Mouse (Mus musculus) liver, adult 2 months (tissue): ENCODE measurements around the gene Trub2. TPM values are rescaled to one million over a fixed set of nuclear protein-coding genes. Genes with fewer than 3 reads are reported as not detected.

Experiments used
- DNase-seq: peaks from one replicate; pipeline ENCODE4 v3.0.0-alpha.2; 2011; ENCODE audit warnings: low read depth, low spot score; ENCODE audit errors: extremely low read depth
- H3K27ac ChIP-seq: fragments of 200-500 bp; replicated peaks from 2 replicates; pipeline ENCODE4 v1.5.1; 2012; ENCODE audit warnings: low read depth, mild to moderate bottlenecking, control low read depth, inconsistent platforms, low read length; ENCODE audit not compliant: insufficient read depth
- H3K27me3 ChIP-seq: fragments of 200-500 bp; 2 replicates; pipeline ENCODE4 v1.6.1; 2012; ENCODE audit warnings: mild to moderate bottlenecking, moderate library complexity, low read length, inconsistent platforms; ENCODE audit not compliant: control insufficient read depth, insufficient read depth
- H3K36me3 ChIP-seq: fragments of 200-500 bp; 2 replicates; pipeline ENCODE4 v1.6.1; 2012; ENCODE audit warnings: low read length, inconsistent platforms; ENCODE audit not compliant: control insufficient read depth, insufficient read depth
- H3K4me1 ChIP-seq: fragments of 200-500 bp; 2 replicates; pipeline ENCODE4 v1.6.1; 2011; ENCODE audit warnings: low read length; ENCODE audit not compliant: control insufficient read depth, insufficient read depth
- H3K4me3 ChIP-seq: fragments of 200-500 bp; 2 replicates; pipeline ENCODE4 v1.5.1; 2011; ENCODE audit warnings: low read depth, mild to moderate bottlenecking, control low read depth, low read length, moderate library complexity; ENCODE audit not compliant: insufficient read depth
- H3K79me2 ChIP-seq: fragments of 200-500 bp; 2 replicates; pipeline ENCODE4 v1.6.1; 2012; ENCODE audit warnings: inconsistent platforms, mild to moderate bottlenecking, low read length, moderate library complexity; ENCODE audit not compliant: control insufficient read depth, insufficient read depth
- H3K9ac ChIP-seq: fragments of 200-500 bp; 2 replicates; pipeline ENCODE4 v1.6.1; 2012; ENCODE audit warnings: low read depth, mild to moderate bottlenecking, control low read depth, inconsistent platforms, low read length
- CTCF ChIP-seq: fragments of 200-500 bp; IDR thresholded peaks from 2 replicates; pipeline ENCODE4 v1.5.1; 2011; ENCODE audit warnings: low read depth, low read length, control low read depth
- POLR2A ChIP-seq: fragments of 200-500 bp; IDR thresholded peaks from 2 replicates; pipeline ENCODE4 v1.6.1; 2011; ENCODE audit warnings: low read length, control low read depth; ENCODE audit not compliant: insufficient read depth; ENCODE audit errors: extremely low read depth
- WGBS: fragments of 180-500 bp; shearing (Covaris S2); methylation state at CpG from one replicate; pipeline ENCODE4 v1.1.7; 2018; 5-methylcytosine and 5-hydroxymethylcytosine counted together
- polyA plus RNA-seq: library from polyadenylated mRNA; depleted of rRNA; stranded (reverse); fragments of >200 nt; gene quantifications from 2 replicates; pipeline ENCODE4 v1.2.3, GENCODE M21; 2012
- total RNA-seq: library from RNA; depleted of rRNA; stranded (reverse); fragments of >200 nt; gene quantifications from 2 replicates; pipeline ENCODE4 v1.2.3, GENCODE M21; 2014

Trub2 gene
- total and polyA plus RNA-seq, 2 experiments: 10.2 to 19.7 TPM

DNA sequence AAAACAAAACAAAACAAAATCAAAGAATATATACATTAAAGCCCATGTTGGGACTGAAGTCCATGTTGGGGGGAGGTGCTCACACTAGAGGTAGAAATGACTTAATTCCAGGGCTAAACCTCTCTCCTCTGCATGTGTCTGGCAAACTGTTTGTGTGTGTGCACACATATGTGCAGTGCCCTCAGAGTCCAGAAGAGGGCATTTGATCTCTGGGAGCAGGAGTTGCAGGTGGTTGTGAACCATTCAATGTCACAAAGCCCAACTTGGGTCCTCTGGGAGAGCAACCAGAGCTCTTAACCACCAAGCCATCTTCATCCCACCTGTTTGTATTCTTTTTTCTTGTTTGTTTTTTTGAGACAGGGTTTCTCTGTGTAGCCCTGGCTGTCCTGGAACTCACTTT is 18.1 kb downstream of the Trub2 start:
- TF ChIP-seq POLR2A (no peak), CTCF (no peak; the same call in 1 of the 2 replicates)
- no peak overlapping the region for H3K27ac ChIP-seq
- peaks cover 10% of the 10 kb centered on the region for H3K4me1 ChIP-seq
- no peak overlapping the region for H3K4me3 ChIP-seq
- no peaks in the 10 kb centered on the region for H3K36me3 ChIP-seq
- H3K9ac ChIP-seq: no peak overlapping the region
- no peaks in the 10 kb centered on the region for H3K27me3 ChIP-seq
- no peaks in the 10 kb centered on the region for H3K79me2 ChIP-seq
- DNase-seq: no peak

DNA sequence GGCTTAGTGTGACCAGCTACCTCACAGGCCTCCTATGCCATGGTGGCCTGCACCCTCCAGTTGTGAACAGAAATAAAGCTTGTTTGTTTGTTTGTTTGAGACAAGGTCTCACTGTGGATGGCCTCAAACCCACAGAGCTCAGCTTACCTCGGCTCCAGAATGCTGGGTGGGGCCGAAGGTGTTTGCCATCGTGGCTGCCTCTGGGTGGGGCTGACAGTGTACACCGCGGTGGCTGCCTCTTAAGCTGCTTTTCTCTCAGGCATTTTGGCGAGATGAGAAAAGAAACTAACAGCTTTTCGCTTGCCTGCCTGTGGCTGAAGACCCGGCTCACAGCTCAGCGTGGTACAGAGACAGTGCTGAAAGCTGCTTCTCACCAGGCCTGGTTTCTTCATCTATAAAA is 19.4 kb downstream of the Trub2 start:
- no peak for DNase-seq
- Histone ChIP-seq H3K79me2 (no peaks in the 10 kb centered on the region), H3K4me3 (no peak overlapping the region), H3K4me1 (peaks cover 10% of the 10 kb centered on the region), H3K27ac (no peak overlapping the region), H3K9ac (no peak overlapping the region), H3K36me3 (no peaks in the 10 kb centered on the region), H3K27me3 (no peaks in the 10 kb centered on the region)
- WGBS: 61% methylated on average over 9 of the region's 9 CpGs
- TF ChIP-seq CTCF: no peak
- no peak for TF ChIP-seq POLR2A

DNA sequence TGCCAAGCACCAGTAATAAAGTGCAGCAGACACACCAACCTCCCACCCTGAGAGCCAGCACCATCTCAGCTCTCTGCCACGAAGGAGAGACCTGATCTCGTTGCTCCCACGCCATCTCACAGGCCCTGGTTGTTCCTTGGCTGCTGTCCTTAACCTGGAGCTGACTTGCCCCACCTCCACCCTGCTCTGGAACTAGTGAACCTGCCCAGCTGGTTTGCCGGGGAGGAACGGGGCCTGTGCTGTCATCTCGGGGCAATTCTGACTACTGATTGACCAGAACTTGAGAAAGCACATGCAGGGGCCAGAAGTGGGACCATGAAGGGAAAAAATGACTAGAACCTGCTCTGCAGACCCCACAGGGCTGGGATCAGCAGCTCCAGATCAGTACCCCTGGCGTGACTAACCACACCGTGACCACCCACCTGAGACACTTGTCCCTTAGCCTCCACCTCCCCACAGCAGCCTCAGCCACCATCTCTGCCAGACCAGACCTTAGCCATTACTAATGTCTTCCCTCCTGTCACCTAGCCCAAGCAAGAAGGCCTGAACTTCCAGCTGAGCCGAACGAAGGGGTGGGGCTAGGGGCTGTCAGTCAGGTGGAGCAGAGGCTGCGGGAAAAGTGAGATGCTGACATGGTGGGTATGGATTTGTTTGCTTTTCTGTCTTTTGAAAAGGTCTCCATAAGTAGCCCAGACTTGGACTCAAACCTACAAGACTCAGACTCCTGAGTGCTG is 20.2 kb downstream of the Trub2 start:
- Histone ChIP-seq H3K9ac (no peak overlapping the region), H3K79me2 (no peaks in the 10 kb centered on the region), H3K27ac (no peak overlapping the region), H3K27me3 (no peaks in the 10 kb centered on the region), H3K4me1 (peaks cover 10% of the 10 kb centered on the region), H3K36me3 (no peaks in the 10 kb centered on the region), H3K4me3 (no peak overlapping the region)
- 52% methylated on average over 11 of the region's 11 CpGs for WGBS
- DNase-seq: no peak
- TF ChIP-seq POLR2A: no peak
- TF ChIP-seq CTCF: no peak

DNA sequence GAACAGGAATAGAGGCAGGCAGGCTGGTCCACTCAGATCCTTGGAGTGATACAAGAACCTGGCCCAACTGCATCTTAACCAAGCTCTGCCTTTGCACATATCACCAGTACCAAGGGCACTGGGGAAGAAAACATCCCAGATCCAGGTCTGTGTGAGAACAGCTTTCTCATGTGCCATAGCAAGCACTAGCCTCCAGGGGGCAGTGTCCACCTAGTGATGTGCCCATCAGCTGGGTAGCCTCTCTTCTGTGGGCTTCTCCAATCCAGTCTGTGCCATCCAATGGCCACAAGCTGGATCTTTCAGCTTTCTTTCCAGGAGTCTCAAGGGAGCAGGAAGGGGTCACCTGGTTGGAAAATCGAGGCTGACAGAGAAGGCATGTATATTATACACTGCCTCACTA is 23.5 kb downstream of the Trub2 start:
- Histone ChIP-seq H3K9ac (no peak overlapping the region), H3K79me2 (no peaks in the 10 kb centered on the region), H3K4me3 (no peak overlapping the region), H3K36me3 (no peaks in the 10 kb centered on the region), H3K27ac (no peak overlapping the region), H3K27me3 (no peaks in the 10 kb centered on the region), H3K4me1 (no peaks in the 10 kb centered on the region)
- DNase-seq: peak; percentile 34
- TF ChIP-seq POLR2A: no peak
- peak; percentile 96 for TF ChIP-seq CTCF
- 0% methylated on average over 1 of the region's 1 CpGs for WGBS

DNA sequence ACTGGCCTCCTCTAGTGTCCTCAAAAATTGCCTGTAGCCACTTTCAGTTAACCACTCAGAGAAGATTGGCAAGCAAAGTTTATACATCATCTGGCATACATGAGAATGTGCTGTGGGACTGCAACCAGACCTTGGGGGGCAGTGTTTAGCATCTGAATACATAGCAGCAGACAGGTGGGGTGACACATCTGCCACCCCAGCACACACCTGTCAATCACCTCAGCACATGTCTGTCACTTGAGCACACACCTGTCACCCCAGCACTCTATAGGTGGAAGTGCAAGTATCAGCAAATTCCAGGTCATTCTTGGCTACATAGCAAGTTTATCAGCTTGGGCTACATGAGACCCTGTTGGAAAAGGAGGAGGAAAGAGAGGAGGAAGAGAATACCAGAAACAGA is 32.6 kb downstream of the Trub2 start:
- Histone ChIP-seq H3K36me3 (no peaks in the 10 kb centered on the region), H3K79me2 (no peaks in the 10 kb centered on the region), H3K27ac (no peak overlapping the region), H3K27me3 (no peaks in the 10 kb centered on the region), H3K4me3 (no peak overlapping the region), H3K9ac (no peak overlapping the region), H3K4me1 (peaks cover 7% of the 10 kb centered on the region; the same call in 1 of the 2 replicates)
- TF ChIP-seq CTCF (no peak), POLR2A (no peak)
- no peak for DNase-seq

DNA sequence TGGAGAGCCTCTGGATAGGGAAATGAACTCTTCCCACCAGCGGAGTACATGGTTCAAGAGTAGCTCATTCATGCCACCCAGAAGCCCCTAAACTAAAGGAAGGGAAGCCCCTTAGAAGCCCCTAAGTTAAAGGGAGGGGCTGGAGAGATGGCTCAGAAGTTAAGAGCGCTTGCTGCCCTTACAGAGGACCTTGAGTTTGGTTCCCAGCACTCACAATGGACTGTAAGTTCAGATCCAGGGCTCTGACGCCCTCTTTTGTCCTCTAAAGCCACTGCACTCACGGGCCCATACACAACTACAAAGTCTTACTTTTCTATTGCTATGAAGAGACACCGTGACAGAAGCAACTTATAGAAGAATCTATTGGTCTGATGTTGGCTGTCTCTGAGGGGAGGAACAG is 35.9 kb downstream of the Trub2 start:
- WGBS: 92% methylated on average over 5 of the region's 5 CpGs
- no peaks in the 10 kb centered on the region for H3K79me2 ChIP-seq
- H3K4me1 ChIP-seq: peaks cover 7% of the 10 kb centered on the region; the same call in 1 of the 2 replicates
- no peak for DNase-seq
- H3K27ac ChIP-seq: no peak overlapping the region
- no peaks in the 10 kb centered on the region for H3K36me3 ChIP-seq
- no peak overlapping the region for H3K4me3 ChIP-seq
- 0 out of 2 replicates have a peak, but pooled peaks cover under 1% of the 10 kb centered on the region for H3K27me3 ChIP-seq
- no peak for TF ChIP-seq POLR2A
- no peak for TF ChIP-seq CTCF
- no peak overlapping the region for H3K9ac ChIP-seq
